Mouse (Mus musculus) MEL (cell line): ENCODE measurements around the gene Bex6. TPM values are rescaled to one million over a fixed set of nuclear protein-coding genes. Genes with fewer than 3 reads are reported as not detected.

ENCODE experiments used
- DNase-seq: peaks from one replicate; pipeline ENCODE4 v3.0.0; 2011; ENCODE audit warnings: low read depth, low spot score
- H3K27ac ChIP-seq: 2 replicates; pipeline ENCODE4 v1.5.1; 2012; ENCODE audit warnings: low read depth, mild to moderate bottlenecking, control low read depth, low read length, moderate library complexity; ENCODE audit not compliant: control insufficient read depth
- H3K27me3 ChIP-seq, 2 experiments: fragments of 150-350 bp in 1 of 2; sonication (generic) in 1 of 2; 2 replicates each; pipeline ENCODE4 v1.6.1; 2012; ENCODE audit warnings: low read length in 2 of 2, mild to moderate bottlenecking in 2 of 2, improper control_type of control experiment in 1 of 2, moderate library complexity in 1 of 2; ENCODE audit not compliant: insufficient read depth in 2 of 2, control insufficient read depth in 1 of 2
- H3K36me3 ChIP-seq, 2 experiments: 2 replicates each; pipeline ENCODE4 v1.6.1; 2012 to 2014; ENCODE audit warnings: low read length in 2 of 2, improper control_type of control experiment in 1 of 2, inconsistent platforms in 1 of 2, mild to moderate bottlenecking in 1 of 2; ENCODE audit not compliant: insufficient read depth in 2 of 2, control insufficient read depth in 1 of 2
- H3K4me1 ChIP-seq, 2 experiments: fragments of 150-350 bp in 1 of 2; sonication (generic) in 1 of 2; 2 replicates each; pipeline ENCODE4 v1.6.1; 2012; ENCODE audit warnings: low read length in 2 of 2, improper control_type of control experiment in 1 of 2, mild to moderate bottlenecking in 1 of 2; ENCODE audit not compliant: insufficient read depth in 2 of 2, control insufficient read depth in 1 of 2
- H3K4me3 ChIP-seq, 2 experiments: fragments of 150-350 bp in 1 of 2; sonication (generic) in 1 of 2; 2 replicates each; pipeline ENCODE4 v1.5.1; 2012; ENCODE audit warnings: low read depth in 2 of 2, low read length in 2 of 2, mild to moderate bottlenecking in 2 of 2, moderate library complexity in 2 of 2, control low read depth in 1 of 2, improper control_type of control experiment in 1 of 2; ENCODE audit not compliant: control insufficient read depth in 1 of 2, insufficient read depth in 1 of 2
- H3K79me2 ChIP-seq: 2 replicates; pipeline ENCODE4 v1.6.1; 2012; ENCODE audit warnings: mild to moderate bottlenecking, low read length, moderate library complexity; ENCODE audit not compliant: control insufficient read depth, poor library complexity, insufficient read depth
- H3K9ac ChIP-seq: 2 replicates; pipeline ENCODE4 v1.6.1; 2012; ENCODE audit warnings: low read depth, mild to moderate bottlenecking, control low read depth, low read length, moderate library complexity; ENCODE audit not compliant: control insufficient read depth, poor library complexity, severe bottlenecking
- H3K9me3 ChIP-seq: fragments of 150-350 bp; sonication (generic); replicated peaks from 2 replicates; pipeline ENCODE4 v1.6.1; 2012; ENCODE audit warnings: mild to moderate bottlenecking, low read length, improper control_type of control experiment, moderate library complexity; ENCODE audit not compliant: insufficient read depth
- CTCF ChIP-seq, 3 experiments: IDR thresholded peaks in 2 of 3; conservative IDR thresholded peaks in 1 of 3; 2 replicates each; pipeline ENCODE4 v1.5.1; 2011 to 2012; ENCODE audit warnings: low read length in 3 of 3, low read depth in 2 of 3, mild to moderate bottlenecking in 2 of 3, improper control_type of control experiment in 1 of 3, inconsistent platforms in 1 of 3, mixed read lengths in 1 of 3, moderate library complexity in 1 of 3; ENCODE audit not compliant: control insufficient read depth in 1 of 3, insufficient read depth in 1 of 3, poor library complexity in 1 of 3, severe bottlenecking in 1 of 3
- E2F4 ChIP-seq: IDR thresholded peaks from 2 replicates; pipeline ENCODE4 v1.6.1; 2011; ENCODE audit warnings: low read depth, low read length, improper control_type of control experiment, borderline replicate concordance
- ELF1 ChIP-seq: IDR thresholded peaks from 2 replicates; pipeline ENCODE4 v1.6.1; 2014; ENCODE audit warnings: low read depth, mild to moderate bottlenecking, inconsistent platforms, low read length, improper control_type of control experiment, moderate library complexity
- EP300 ChIP-seq, 2 experiments: IDR thresholded peaks; 2 replicates each; pipeline ENCODE4 v1.6.1; 2011; ENCODE audit warnings: improper control_type of control experiment in 2 of 2, low read length in 2 of 2, low read depth in 1 of 2, mild to moderate bottlenecking in 1 of 2
- ETS1 ChIP-seq: IDR thresholded peaks from 2 replicates; pipeline ENCODE4 v1.6.1; 2012; ENCODE audit warnings: low read depth, mild to moderate bottlenecking, inconsistent platforms, low read length, improper control_type of control experiment, moderate library complexity
- HCFC1 ChIP-seq: IDR thresholded peaks from 2 replicates; pipeline ENCODE4 v1.6.1; 2012; ENCODE audit warnings: low read depth, mild to moderate bottlenecking, inconsistent platforms, low read length, improper control_type of control experiment, moderate library complexity
- KAT2A ChIP-seq: conservative IDR thresholded peaks from 2 replicates; pipeline ENCODE4 v1.6.1; 2012; ENCODE audit warnings: low read depth, low read length, improper control_type of control experiment, inconsistent platforms
- MAFK ChIP-seq: IDR thresholded peaks from 2 replicates; pipeline ENCODE4 v1.6.1; 2011; ENCODE audit warnings: low read depth, mild to moderate bottlenecking, low read length, improper control_type of control experiment, borderline replicate concordance
- MAX ChIP-seq: IDR thresholded peaks from 2 replicates; pipeline ENCODE4 v1.6.1; 2011; ENCODE audit warnings: low read length, improper control_type of control experiment
- MEF2A ChIP-seq: IDR thresholded peaks from 2 replicates; pipeline ENCODE4 v1.6.1; 2014; ENCODE audit warnings: low read depth, mild to moderate bottlenecking, inconsistent platforms, low read length, improper control_type of control experiment; ENCODE audit not compliant: poor library complexity, insufficient replicate concordance, severe bottlenecking; ENCODE audit errors: extremely low read depth
- MXI1 ChIP-seq: IDR thresholded peaks from 2 replicates; pipeline ENCODE4 v1.6.1; 2011; ENCODE audit warnings: mild to moderate bottlenecking, low read depth, low read length, improper control_type of control experiment
- MYB ChIP-seq: IDR thresholded peaks from 2 replicates; pipeline ENCODE4 v1.6.1; 2011; ENCODE audit warnings: mild to moderate bottlenecking, low read depth, low read length, improper control_type of control experiment
- MYC ChIP-seq: IDR thresholded peaks from 2 replicates; pipeline ENCODE4 v1.6.1; 2011; ENCODE audit warnings: low read depth, mild to moderate bottlenecking, low read length, improper control_type of control experiment, moderate library complexity
- NRF1 ChIP-seq: IDR thresholded peaks from 2 replicates; pipeline ENCODE4 v1.6.1; 2014; ENCODE audit warnings: low read depth, mild to moderate bottlenecking, inconsistent platforms, low read length, improper control_type of control experiment, moderate library complexity; ENCODE audit not compliant: poor library complexity, insufficient read depth, severe bottlenecking
- POLR2A ChIP-seq, 2 experiments: IDR thresholded peaks; 2 replicates each; pipeline ENCODE4 v1.6.1; 2011 to 2012; ENCODE audit warnings: low read length in 2 of 2, mild to moderate bottlenecking in 2 of 2, control low read depth in 1 of 2, improper control_type of control experiment in 1 of 2, low read depth in 1 of 2, moderate library complexity in 1 of 2; ENCODE audit not compliant: control insufficient read depth in 1 of 2, insufficient read depth in 1 of 2, poor library complexity in 1 of 2
- POLR2AphosphoS5 ChIP-seq: IDR thresholded peaks from 2 replicates; pipeline ENCODE4 v1.6.1; 2012; ENCODE audit warnings: low read depth, borderline replicate concordance, mild to moderate bottlenecking, inconsistent platforms, low read length, moderate library complexity, mixed read lengths
- RAD21 ChIP-seq: IDR thresholded peaks from 2 replicates; pipeline ENCODE4 v1.6.1; 2011; ENCODE audit warnings: mild to moderate bottlenecking, low read depth, low read length, improper control_type of control experiment
- RCOR1 ChIP-seq: IDR thresholded peaks from 2 replicates; pipeline ENCODE4 v1.6.1; 2012; ENCODE audit warnings: low read depth, mild to moderate bottlenecking, inconsistent platforms, low read length, improper control_type of control experiment
- TAL1 ChIP-seq: IDR thresholded peaks from 2 replicates; pipeline ENCODE4 v1.6.1; 2012; ENCODE audit warnings: mild to moderate bottlenecking, inconsistent platforms, low read length, moderate library complexity, mixed read lengths
- TCF12 ChIP-seq: IDR thresholded peaks from 2 replicates; pipeline ENCODE4 v1.6.1; 2014; ENCODE audit warnings: low read depth, mild to moderate bottlenecking, inconsistent platforms, low read length, improper control_type of control experiment, moderate library complexity
- USF1 ChIP-seq: IDR thresholded peaks from 2 replicates; pipeline ENCODE4 v1.6.1; 2014; ENCODE audit warnings: low read depth, mild to moderate bottlenecking, inconsistent platforms, low read length, improper control_type of control experiment, moderate library complexity
- ZMIZ1 ChIP-seq: IDR thresholded peaks from 2 replicates; pipeline ENCODE4 v1.6.1; 2012; ENCODE audit warnings: low read depth, mild to moderate bottlenecking, inconsistent platforms, low read length, improper control_type of control experiment, moderate library complexity
- ZNF384 ChIP-seq: IDR thresholded peaks from 2 replicates; pipeline ENCODE4 v1.6.1; 2012; ENCODE audit warnings: low read depth, mild to moderate bottlenecking, inconsistent platforms, low read length, improper control_type of control experiment
- polyA plus RNA-seq, 2 experiments: library from polyadenylated mRNA; stranded (reverse) in 1 of 2; unstranded in 1 of 2; fragments of >175 nt in 1 of 2; fragments of >200 nt in 1 of 2; gene quantifications; 2 replicates each; pipeline versions ENCODE4 v1.2.1 to v1.2.4; 2012; ENCODE audit warnings: low replicate concordance in 2 of 2, low read depth in 1 of 2; ENCODE audit not compliant: insufficient read length in 2 of 2, insufficient read depth in 1 of 2, missing spikeins in 1 of 2
- total RNA-seq: library from RNA; depleted of rRNA; stranded (reverse); fragments of 300-350 nt; gene quantifications from 2 replicates; pipeline ENCODE4 v1.2.3, GENCODE M21; 2012

Gene Bex6
- total and polyA plus RNA-seq, 3 experiments: not detected

- no peaks in the 10 kb centered on the region for H3K4me1 ChIP-seq
- no peak for TF ChIP-seq MYB
- TF ChIP-seq ZMIZ1: no peak
- TF ChIP-seq MAX: no peak
- TF ChIP-seq CTCF (IDR thresholded peaks at IDR 0.05 in 2 of 3, conservative IDR thresholded peaks at IDR 0.05 in 1 of 3; ENCODE audit: control insufficient read depth in 1 of 3, insufficient read depth in 1 of 3, low read depth in 2 of 3, low read length in 3 of 3, poor library complexity in 1 of 3, severe bottlenecking in 1 of 3): no peak
- no peak for TF ChIP-seq MEF2A
- no peaks in the 10 kb centered on the region for H3K9me3 ChIP-seq
- peaks cover 0 to 7% of the 10 kb centered on the region in 2 experiments; a peak in 3 of 4 replicates for H3K36me3 ChIP-seq
- peaks cover 12% of the 10 kb centered on the region; the same call in 1 of the 2 replicates for H3K79me2 ChIP-seq
- no peak overlapping the region for H3K27ac ChIP-seq
- no peaks in the 10 kb centered on the region for H3K27me3 ChIP-seq
- H3K4me3 ChIP-seq: no peak overlapping the region
- no peak for DNase-seq
- H3K9ac ChIP-seq: no peak overlapping the region
Observed at GRCm38 (mm10) chr16:32154437-32154836, 25.2 kb upstream of the Bex6 start.

- peaks cover 0 to 7% of the 10 kb centered on the region in 2 experiments for H3K36me3 ChIP-seq
- H3K79me2 ChIP-seq: peaks cover 27% of the 10 kb centered on the region
- H3K27ac ChIP-seq: no peak overlapping the region
- no peak for DNase-seq
- H3K4me3 ChIP-seq: no peak overlapping the region
- H3K4me1 ChIP-seq: no peaks in the 10 kb centered on the region
- TF ChIP-seq ELF1 (no peak), RAD21 (no peak), TAL1 (no peak), MXI1 (no peak)
- H3K27me3 ChIP-seq: no peaks in the 10 kb centered on the region
- H3K9me3 ChIP-seq: no peaks in the 10 kb centered on the region
- H3K9ac ChIP-seq: no peak overlapping the region
Observed at GRCm38 (mm10) chr16:32156719-32157118, 22.9 kb upstream of the Bex6 start.

GRCm38 (mm10) chr16:32157369-32157768 lies 22.3 kb upstream of the Bex6 start:
- H3K79me2 ChIP-seq: peaks cover 33% of the 10 kb centered on the region
- H3K27ac ChIP-seq: no peak overlapping the region
- no peak overlapping the region for H3K4me3 ChIP-seq
- peaks cover 5 to 7% of the 10 kb centered on the region in 2 experiments for H3K36me3 ChIP-seq
- no peaks in the 10 kb centered on the region for H3K9me3 ChIP-seq
- no peak for TF ChIP-seq EP300 (IDR thresholded peaks at IDR 0.05; ENCODE audit: low read depth in 1 of 2, low read length in 2 of 2)
- no peak for TF ChIP-seq POLR2AphosphoS5
- no peak for TF ChIP-seq E2F4
- no peak for TF ChIP-seq RAD21
- TF ChIP-seq MEF2A: no peak
- TF ChIP-seq NRF1: no peak
- TF ChIP-seq KAT2A: no peak
- TF ChIP-seq POLR2A (IDR thresholded peaks at IDR 0.05; ENCODE audit: control insufficient read depth in 1 of 2, insufficient read depth in 1 of 2, low read depth in 1 of 2, low read length in 2 of 2, poor library complexity in 1 of 2): no peak
- TF ChIP-seq ELF1: no peak
- TF ChIP-seq USF1: no peak
- TF ChIP-seq MYC: no peak
- no peak for TF ChIP-seq ETS1
- no peak for TF ChIP-seq MAFK
- TF ChIP-seq HCFC1: no peak
- TF ChIP-seq RCOR1: no peak
- TF ChIP-seq TCF12: no peak
- TF ChIP-seq ZNF384: no peak
- TF ChIP-seq MXI1: no peak
- no peaks in the 10 kb centered on the region for H3K27me3 ChIP-seq
- no peak overlapping the region for H3K9ac ChIP-seq
- H3K4me1 ChIP-seq: peaks cover 0 to 3% of the 10 kb centered on the region in 2 experiments; a peak in 2 of 4 replicates
- DNase-seq: no peak
